ENCODE assay signal across 8 mouse cellular contexts in the genomic region with DNA sequence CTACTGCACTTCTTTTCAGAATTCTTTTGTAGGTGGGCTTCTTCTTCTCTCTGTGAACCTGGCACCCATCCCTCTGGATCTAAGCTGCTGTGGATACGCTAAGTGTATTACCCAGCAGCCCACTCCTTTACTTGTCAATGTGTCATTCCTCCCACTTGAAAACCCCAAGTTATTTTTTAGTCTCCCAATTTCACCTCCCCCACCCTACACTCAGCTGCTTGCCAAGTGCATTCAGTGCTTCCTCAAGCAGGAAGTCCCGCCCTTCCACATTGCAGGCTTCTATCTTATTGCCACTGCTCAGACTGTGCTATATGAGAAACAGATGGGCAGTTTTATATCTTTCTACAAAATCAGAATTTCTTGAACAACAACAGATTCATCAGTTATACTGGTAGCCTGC. TPM values are rescaled to one million over a fixed set of nuclear protein-coding genes. Genes with fewer than 3 reads are reported as not detected.
A peak's percentile ranks its signal among the peaks of the same experiment; 100 is the strongest.
DNase-seq lines count a peak whose midpoint lies in the region; ATAC-seq and TF ChIP-seq lines count a peak whose summit lies in the region.

No protein-coding gene starts in this region.

- no peak for TF ChIP-seq POLR2A in cerebellum, adult 2 months (IDR thresholded peaks at IDR 0.05; ENCODE audit: borderline replicate concordance, insufficient read depth, low read length)

- peak; percentile 12 for DNase-seq in adrenal gland, postnatal 14 days
- DNase-seq in adrenal gland, adult 2 months = no peak
- peak; percentile 6 for DNase-seq in thymus, postnatal 4 days
- no peak for DNase-seq in thymus, postnatal 36 days
- DNase-seq in left cerebral cortex, postnatal 14 days (ENCODE audit: low spot score in 2 of 2) = peak; percentile 46 to 62
- DNase-seq in cerebellum, adult 9-10 months = no peak
- DNase-seq in cerebellum, adult 2 months = no peak

- TF ChIP-seq CTCF in cerebellum, adult 2 months (IDR thresholded peaks at IDR 0.05; ENCODE audit: borderline replicate concordance, insufficient read depth, low read depth, low read length) = no peak

- no peak for ATAC-seq in hindbrain, embryonic 16.5 days

- 84% methylated on average over 2 of the region's 2 CpGs for WGBS in hindbrain, embryonic 16.5 days
- WGBS in cerebellum, adult 2 months = 80% methylated on average over 2 of the region's 2 CpGs

- peaks cover 6% of the 10 kb centered on the region; the same call in 1 of the 2 replicates for H3K27me3 ChIP-seq in hindbrain, embryonic 16.5 days (replicated peaks; ENCODE audit: control insufficient read depth, insufficient read depth, low read length)
- no peaks in the 10 kb centered on the region for H3K27me3 ChIP-seq in cerebellum, adult 2 months (ENCODE audit: control insufficient read depth, insufficient read depth, low read length)

- no peak overlapping the region for H3K4me3 ChIP-seq in hindbrain, embryonic 16.5 days (ENCODE audit: low read length)
- no peak overlapping the region for H3K4me3 ChIP-seq in cerebellum, adult 2 months (replicated peaks; ENCODE audit: insufficient read depth, low read depth, low read length)

- H3K36me3 ChIP-seq in hindbrain, embryonic 16.5 days (ENCODE audit: control insufficient read depth, insufficient read depth, low read length) = no peaks in the 10 kb centered on the region

- no peak overlapping the region for H3K9ac ChIP-seq in hindbrain, embryonic 16.5 days (ENCODE audit: low read depth, low read length)

- no peak overlapping the region for H3K27ac ChIP-seq in hindbrain, embryonic 16.5 days (ENCODE audit: low read depth, low read length)
- no peak overlapping the region for H3K27ac ChIP-seq in cerebellum, adult 2 months (ENCODE audit: insufficient read depth, low read length)

- no peaks in the 10 kb centered on the region for H3K4me1 ChIP-seq in hindbrain, embryonic 16.5 days (ENCODE audit: control insufficient read depth, insufficient read depth, low read depth, low read length)
- H3K4me1 ChIP-seq in cerebellum, adult 2 months (ENCODE audit: control insufficient read depth, insufficient read depth, low read length) = 0 out of 2 replicates have a peak, but pooled peaks cover 4% of the 10 kb centered on the region

- H3K9me3 ChIP-seq in hindbrain, embryonic 16.5 days (ENCODE audit: control insufficient read depth, low read length) = no peaks in the 10 kb centered on the region

- no peak overlapping the region for H3K4me2 ChIP-seq in hindbrain, embryonic 16.5 days (ENCODE audit: low read length)

- intact Hi-C loops in left cerebral cortex, postnatal 14 days (cut with DNase I) = no loop called here

RNA-seq across cellular contexts. Expression of a gene that starts 22.8 kb away (rescaled TPM):
- total RNA-seq in adrenal gland, postnatal 14 days (2021) = 13.1 and 15.0 TPM in 2 replicates
- total RNA-seq in adrenal gland, adult 2 months (2021) = 10 to 100 TPM; 12.3 to 13.2 TPM
- polyA plus RNA-seq in adrenal gland, adult 2 months (2012; rRNA removed) = 0.94 and 1.4 TPM in 2 replicates
- total RNA-seq in left cerebral cortex, postnatal 14 days (2021) = 10 to 100 TPM in 1 of 2 experiments, 1 to 10 TPM in 1; 9.8 to 12.6 TPM
- 9.8 and 10.3 TPM in 2 replicates for polyA plus RNA-seq in hindbrain, embryonic 16.5 days (2015; fragmentation: Nextera tagmentation; extraction: Ambion mirVana)
- 11.9 and 12.5 TPM in 2 replicates for polyA plus RNA-seq in cerebellum, adult 2 months (2012; rRNA removed)

RNA-seq across cellular contexts. Expression of a gene that starts 23.0 kb away (rescaled TPM):
- total RNA-seq in adrenal gland, postnatal 14 days (2021) = 22.5 and 25.3 TPM in 2 replicates
- 10 to 100 TPM; 27.1 to 29.8 TPM for total RNA-seq in adrenal gland, adult 2 months (2021)
- polyA plus RNA-seq in adrenal gland, adult 2 months (2012; rRNA removed) = 0.95 and 1.1 TPM in 2 replicates
- 10 to 100 TPM; 15.4 to 16.3 TPM for total RNA-seq in left cerebral cortex, postnatal 14 days (2021)
- polyA plus RNA-seq in hindbrain, embryonic 16.5 days (2015; fragmentation: Nextera tagmentation; extraction: Ambion mirVana) = 46.3 and 46.6 TPM in 2 replicates
- polyA plus RNA-seq in cerebellum, adult 2 months (2012; rRNA removed) = 18.1 and 18.3 TPM in 2 replicates

Comparison
In these comparisons a context has a peak if more than half of its experiments do, and no peak if none do; other contexts are left out.
1. DNase-seq: peak in adrenal gland, postnatal 14 days (single experiment), thymus, postnatal 4 days (single experiment) and left cerebral cortex, postnatal 14 days (2 of 2); none in adrenal gland, adult 2 months (single experiment), thymus, postnatal 36 days (0 of 2), cerebellum, adult 9-10 months (single experiment) and cerebellum, adult 2 months (0 of 2).